Mouse (Mus musculus): ENCODE data around the gene Rftn2. TPM values are rescaled to one million over a fixed set of nuclear protein-coding genes. Genes with fewer than 3 reads are reported as not detected.

Rftn2 gene
- polyA plus RNA-seq, 1 experiment from 2014 or later = 38.2 TPM

Other genes starting within 250 kb of the Rftn2 start
- 337 and 360 TPM in 2 replicates for gene Sf3b1, start 199.3 kb downstream of the Rftn2 start, polyA plus RNA-seq (2016; fragmentation: Nextera tagmentation; extraction: Ambion mirVana)
- 21.4 and 22.3 TPM in 2 replicates for gene Coq10b, start 174.0 kb downstream of the Rftn2 start, polyA plus RNA-seq (2016; fragmentation: Nextera tagmentation; extraction: Ambion mirVana)
- gene Hspe1, start 138.7 kb downstream of the Rftn2 start, polyA plus RNA-seq (2016; fragmentation: Nextera tagmentation; extraction: Ambion mirVana) = 485 and 512 TPM in 2 replicates
- 378 and 384 TPM in 2 replicates for gene Hspd1, start 138.5 kb downstream of the Rftn2 start, polyA plus RNA-seq (2016; fragmentation: Nextera tagmentation; extraction: Ambion mirVana)
- 151 and 159 TPM in 2 replicates for gene Mob4, start 95.6 kb downstream of the Rftn2 start, polyA plus RNA-seq (2016; fragmentation: Nextera tagmentation; extraction: Ambion mirVana)
- gene Mars2, start 10.4 kb upstream of the Rftn2 start, polyA plus RNA-seq (2016; fragmentation: Nextera tagmentation; extraction: Ambion mirVana) = 2.8 and 3.2 TPM in 2 replicates
- 0.08 and 0.34 TPM in 2 replicates for gene Boll, start 136.7 kb upstream of the Rftn2 start, polyA plus RNA-seq (2016; fragmentation: Nextera tagmentation; extraction: Ambion mirVana)
- 0.79 and 1.2 TPM in 2 replicates for gene Plcl1, start 179.1 kb upstream of the Rftn2 start, polyA plus RNA-seq (2016; fragmentation: Nextera tagmentation; extraction: Ambion mirVana)